Mouse (Mus musculus): Measurements from ENCODE around the gene Gpr171. TPM values are rescaled to one million over a fixed set of nuclear protein-coding genes. Genes with fewer than 3 reads are reported as not detected.

The Gpr171 gene
- total RNA-seq, 1 experiment = 0.09 TPM

- in situ Hi-C loops (cut with MboI; ENCODE audit: low sequenced_read_pairs in 2 of 2, unreplicated experiment in 2 of 2) = no loop called here
- no peaks in the 10 kb centered on the region for H3K9me3 ChIP-seq (ENCODE audit: control insufficient read depth, insufficient read depth, low read depth, low read length)
- H3K9ac ChIP-seq (ENCODE audit: insufficient read depth, low read depth, low read length, poor library complexity, severe bottlenecking) = no peak overlapping the region
- no peaks in the 10 kb centered on the region for H3K4me1 ChIP-seq (ENCODE audit: control insufficient read depth in 2 of 2, insufficient read depth in 2 of 2, low read length in 2 of 2, poor library complexity in 1 of 2)
- no peaks in the 10 kb centered on the region for H3K36me3 ChIP-seq (ENCODE audit: control insufficient read depth, insufficient read depth, low read length, poor library complexity, severe bottlenecking)
- no peak for TF ChIP-seq MAFK (IDR thresholded peaks at IDR 0.05; ENCODE audit: insufficient read depth, low read depth, low read length)
- no peak for TF ChIP-seq CHD2 (IDR thresholded peaks at IDR 0.05; ENCODE audit: low read depth, low read length)
- TF ChIP-seq HCFC1 (IDR thresholded peaks at IDR 0.05; ENCODE audit: borderline replicate concordance, insufficient read depth, low read length) = no peak
- TF ChIP-seq ZNF384 (IDR thresholded peaks at IDR 0.05; ENCODE audit: low read depth, low read length) = no peak
- TF ChIP-seq ZC3H11A (IDR thresholded peaks at IDR 0.05; ENCODE audit: borderline replicate concordance, low read depth, low read length) = no peak
- no peak for DNase-seq (ENCODE audit: low read depth, low spot score)
- no peak overlapping the region for H3K27ac ChIP-seq (ENCODE audit: insufficient read depth, low read depth, low read length, poor library complexity, severe bottlenecking)
- no peak overlapping the region for H3K4me3 ChIP-seq (ENCODE audit: insufficient read depth in 1 of 2, low read depth in 1 of 2, low read length in 2 of 2, poor library complexity in 1 of 2, severe bottlenecking in 1 of 2)
Observed at GRCm38 (mm10) chr3:59138946-59139468, 37.4 kb upstream of the Gpr171 start.

GRCm38 (mm10) chr3:59135911-59136653 is 34.5 kb upstream of the Gpr171 start:
- no peak for TF ChIP-seq CHD2 (IDR thresholded peaks at IDR 0.05; ENCODE audit: low read depth, low read length)
- TF ChIP-seq ZC3H11A (IDR thresholded peaks at IDR 0.05; ENCODE audit: borderline replicate concordance, low read depth, low read length) = no peak
- no peak for TF ChIP-seq ZNF384 (IDR thresholded peaks at IDR 0.05; ENCODE audit: low read depth, low read length)
- TF ChIP-seq MAFK (IDR thresholded peaks at IDR 0.05; ENCODE audit: insufficient read depth, low read depth, low read length) = no peak
- no peak for TF ChIP-seq HCFC1 (IDR thresholded peaks at IDR 0.05; ENCODE audit: borderline replicate concordance, insufficient read depth, low read length)
- no peak for DNase-seq (ENCODE audit: low read depth, low spot score)
- Histone ChIP-seq H3K9ac (ENCODE audit: insufficient read depth, low read depth, low read length, poor library complexity, severe bottlenecking) (no peak overlapping the region), H3K27ac (ENCODE audit: insufficient read depth, low read depth, low read length, poor library complexity, severe bottlenecking) (no peak overlapping the region), H3K4me3 (ENCODE audit: insufficient read depth in 1 of 2, low read depth in 1 of 2, low read length in 2 of 2, poor library complexity in 1 of 2, severe bottlenecking in 1 of 2) (no peak overlapping the region), H3K4me1 (ENCODE audit: control insufficient read depth in 2 of 2, insufficient read depth in 2 of 2, low read length in 2 of 2, poor library complexity in 1 of 2) (no peaks in the 10 kb centered on the region), H3K9me3 (ENCODE audit: control insufficient read depth, insufficient read depth, low read depth, low read length) (no peaks in the 10 kb centered on the region), H3K36me3 (ENCODE audit: control insufficient read depth, insufficient read depth, low read length, poor library complexity, severe bottlenecking) (no peaks in the 10 kb centered on the region)
- in situ Hi-C loops (cut with MboI; ENCODE audit: low sequenced_read_pairs in 2 of 2, unreplicated experiment in 2 of 2) = no loop called here

GRCm38 (mm10) chr3:59133189-59133588 is 31.6 kb upstream of the Gpr171 start:
- in situ Hi-C loops (cut with MboI; ENCODE audit: low sequenced_read_pairs in 2 of 2, unreplicated experiment in 2 of 2) = no loop called here
- H3K36me3 ChIP-seq (ENCODE audit: control insufficient read depth, insufficient read depth, low read length, poor library complexity, severe bottlenecking) = no peaks in the 10 kb centered on the region

GRCm38 (mm10) chr3:59131966-59132365 is 30.3 kb upstream of the Gpr171 start:
- no peaks in the 10 kb centered on the region for H3K36me3 ChIP-seq (ENCODE audit: control insufficient read depth, insufficient read depth, low read length, poor library complexity, severe bottlenecking)
- TF ChIP-seq HCFC1 (IDR thresholded peaks at IDR 0.05; ENCODE audit: borderline replicate concordance, insufficient read depth, low read length) = no peak
- no peak for TF ChIP-seq CHD2 (IDR thresholded peaks at IDR 0.05; ENCODE audit: low read depth, low read length)
- TF ChIP-seq MAFK (IDR thresholded peaks at IDR 0.05; ENCODE audit: insufficient read depth, low read depth, low read length) = no peak
- TF ChIP-seq ZC3H11A (IDR thresholded peaks at IDR 0.05; ENCODE audit: borderline replicate concordance, low read depth, low read length) = no peak
- no peak for TF ChIP-seq ZNF384 (IDR thresholded peaks at IDR 0.05; ENCODE audit: low read depth, low read length)
- no peak overlapping the region for H3K9ac ChIP-seq (ENCODE audit: insufficient read depth, low read depth, low read length, poor library complexity, severe bottlenecking)
- H3K27ac ChIP-seq (ENCODE audit: insufficient read depth, low read depth, low read length, poor library complexity, severe bottlenecking) = no peak overlapping the region
- in situ Hi-C loops (cut with MboI; ENCODE audit: low sequenced_read_pairs in 2 of 2, unreplicated experiment in 2 of 2) = no loop called here
- no peak for DNase-seq (ENCODE audit: low read depth, low spot score)
- H3K9me3 ChIP-seq (ENCODE audit: control insufficient read depth, insufficient read depth, low read depth, low read length) = no peaks in the 10 kb centered on the region
- H3K4me3 ChIP-seq (ENCODE audit: insufficient read depth in 1 of 2, low read depth in 1 of 2, low read length in 2 of 2, poor library complexity in 1 of 2, severe bottlenecking in 1 of 2) = no peak overlapping the region
- H3K4me1 ChIP-seq (ENCODE audit: control insufficient read depth in 2 of 2, insufficient read depth in 2 of 2, low read length in 2 of 2, poor library complexity in 1 of 2) = no peaks in the 10 kb centered on the region; a peak in 1 of 4 replicates

More at GRCm38 (mm10) chr3:59133189-59133588, 31.6 kb upstream of the Gpr171 start:
- TF ChIP-seq MAFK (IDR thresholded peaks at IDR 0.05; ENCODE audit: insufficient read depth, low read depth, low read length) (no peak), HCFC1 (IDR thresholded peaks at IDR 0.05; ENCODE audit: borderline replicate concordance, insufficient read depth, low read length) (no peak), CHD2 (IDR thresholded peaks at IDR 0.05; ENCODE audit: low read depth, low read length) (no peak), ZC3H11A (IDR thresholded peaks at IDR 0.05; ENCODE audit: borderline replicate concordance, low read depth, low read length) (no peak), ZNF384 (IDR thresholded peaks at IDR 0.05; ENCODE audit: low read depth, low read length) (no peak)
- Histone ChIP-seq H3K4me1 (ENCODE audit: control insufficient read depth in 2 of 2, insufficient read depth in 2 of 2, low read length in 2 of 2, poor library complexity in 1 of 2) (no peaks in the 10 kb centered on the region; a peak in 1 of 4 replicates), H3K9ac (ENCODE audit: insufficient read depth, low read depth, low read length, poor library complexity, severe bottlenecking) (no peak overlapping the region), H3K27ac (ENCODE audit: insufficient read depth, low read depth, low read length, poor library complexity, severe bottlenecking) (no peak overlapping the region), H3K4me3 (ENCODE audit: insufficient read depth in 1 of 2, low read depth in 1 of 2, low read length in 2 of 2, poor library complexity in 1 of 2, severe bottlenecking in 1 of 2) (no peak overlapping the region), H3K9me3 (ENCODE audit: control insufficient read depth, insufficient read depth, low read depth, low read length) (no peaks in the 10 kb centered on the region)
- DNase-seq (ENCODE audit: low read depth, low spot score) = no peak

Data from ES-E14 (cell line).